Mouse (Mus musculus) T-helper 17 cell (primary cell): ENCODE measurements around the gene Trmt44.

Experiments used
- in situ Hi-C, 2 experiments: fragments of 300-600 bp; cut with MboI, MseI; formaldehyde crosslinking; loops; 1 replicate in 1 of 2; 2 replicates in 1 of 2; pipeline ENCODE4 v1.15.1; 2025; ENCODE audit warnings: high pct_unique_total_duplicates in 2 of 2

The Trmt44 gene

GRCm38 (mm10) chr5:35551855-35552837 lies 22.7 kb downstream of the Trmt44 start:
- in situ Hi-C loops, result no loop called here

GRCm38 (mm10) chr5:35546127-35546526 lies 28.7 kb downstream of the Trmt44 start:
- in situ Hi-C loops, result no loop called here

GRCm38 (mm10) chr5:35541059-35541790 lies 33.6 kb downstream of the Trmt44 start:
- in situ Hi-C loops, result no loop called here

- in situ Hi-C loops, result no loop called here
Observed at GRCm38 (mm10) chr5:35540555-35540954, 34.3 kb downstream of the Trmt44 start.

GRCm38 (mm10) chr5:35539576-35539975 lies 35.3 kb downstream of the Trmt44 start:
- in situ Hi-C loops, result no loop called here

GRCm38 (mm10) chr5:35538022-35538421 lies 36.8 kb downstream of the Trmt44 start:
- in situ Hi-C loops, result no loop called here

GRCm38 (mm10) chr5:35537474-35537873 lies 37.4 kb downstream of the Trmt44 start:
- in situ Hi-C loops, result no loop called here

GRCm38 (mm10) chr5:35536271-35536670 lies 38.6 kb downstream of the Trmt44 start:
- in situ Hi-C loops, result no loop called here

GRCm38 (mm10) chr5:35531586-35531985 lies 43.3 kb downstream of the Trmt44 start:
- in situ Hi-C loops, result no loop called here

- in situ Hi-C loops, result no loop called here
Observed at GRCm38 (mm10) chr5:35530442-35530841, 44.4 kb downstream of the Trmt44 start.

- in situ Hi-C loops, result no loop called here
Observed at GRCm38 (mm10) chr5:35525469-35526123, 49.3 kb downstream of the Trmt44 start, which contains the start of gene Cpz. Gene Cpz (minus strand): TSS chr5:35525698.

GRCm38 (mm10) chr5:35524381-35524780 lies 50.5 kb downstream of the Trmt44 start:
- in situ Hi-C loops, result no loop called here

- in situ Hi-C loops, result no loop called here
Observed at GRCm38 (mm10) chr5:35523735-35524134, 51.1 kb downstream of the Trmt44 start.

GRCm38 (mm10) chr5:35516781-35517180 lies 58.1 kb downstream of the Trmt44 start:
- in situ Hi-C loops, result no loop called here

GRCm38 (mm10) chr5:35510589-35510988 lies 64.3 kb downstream of the Trmt44 start:
- in situ Hi-C loops, result no loop called here
